1 mouse cellular context compared by ENCODE assay signal in the genomic region with DNA sequence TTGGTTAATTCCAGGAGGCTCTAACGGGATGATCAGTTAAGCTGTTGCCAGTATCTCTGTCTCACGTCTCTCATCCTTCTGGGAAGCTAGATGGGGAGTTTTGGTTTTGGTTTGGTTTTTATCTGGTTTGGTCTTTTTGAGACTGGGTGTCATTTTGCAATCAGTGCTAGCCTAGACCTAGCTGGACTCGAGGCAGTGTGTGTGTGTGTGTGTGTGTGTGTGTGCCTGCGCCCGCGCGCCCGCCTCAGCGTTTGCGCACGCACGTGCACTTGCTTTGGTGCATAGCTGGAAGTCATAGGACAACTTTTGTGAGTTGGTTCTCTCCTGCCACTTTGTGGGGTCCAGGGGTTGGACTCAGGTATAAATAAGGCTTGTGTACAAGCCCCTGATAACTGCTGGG.
A peak's percentile ranks its signal among the peaks of the same experiment; 100 is the strongest.
TF ChIP-seq lines count a peak whose summit lies in the region.

No protein-coding gene starts in this region.

TF ChIP-seq in MEL, 35 proteins besides CTCF, POLR2A, EP300 and RAD21 (continued from another document):
- peak; percentile 88 for TF ChIP-seq MXI1 (IDR thresholded peaks at IDR 0.05; ENCODE audit: low read depth, low read length)
